Mouse (Mus musculus) heart, adult 2 months (tissue): ENCODE measurements at regions not wholly inside any gene's neighbourhood (a gene's known extent, or its start where the extent isn't known, plus 50 kb on each side); places are given as distances from the start of the nearest gene placed in this dataset.

ENCODE experiments used
- DNase-seq, 2 experiments: peaks; one replicate each; pipeline ENCODE4 v3.0.0; 2021
- H3K27ac ChIP-seq: fragments of 200-600 bp; 2 replicates; pipeline ENCODE4 v1.8.1; 2022
- H3K27me3 ChIP-seq: fragments of 200-500 bp; 2 replicates; pipeline ENCODE4 v1.6.1; 2012; ENCODE audit warnings: mild to moderate bottlenecking, low read length, inconsistent platforms, mixed read lengths; ENCODE audit not compliant: control insufficient read depth, insufficient read depth
- H3K36me3 ChIP-seq: fragments of 200-500 bp; 2 replicates; pipeline ENCODE4 v1.6.1; 2012; ENCODE audit warnings: low read length, inconsistent platforms; ENCODE audit not compliant: control insufficient read depth, insufficient read depth
- H3K4me1 ChIP-seq: fragments of 200-500 bp; 2 replicates; pipeline ENCODE4 v1.6.1; 2011; ENCODE audit warnings: low read length; ENCODE audit not compliant: control insufficient read depth, insufficient read depth
- H3K4me3 ChIP-seq: fragments of 200-600 bp; 2 replicates; pipeline ENCODE4 v1.8.1; 2022
- H3K79me2 ChIP-seq: fragments of 200-500 bp; replicated peaks from 2 replicates; pipeline ENCODE4 v1.6.1; 2012; ENCODE audit warnings: mild to moderate bottlenecking, inconsistent platforms, low read length, moderate library complexity, mixed read lengths; ENCODE audit not compliant: control insufficient read depth, insufficient read depth
- H3K9ac ChIP-seq: fragments of 200-500 bp; 2 replicates; pipeline ENCODE4 v1.6.1; 2012; ENCODE audit warnings: low read depth, mild to moderate bottlenecking, control low read depth, inconsistent platforms, low read length, mixed read lengths
- CTCF ChIP-seq: fragments of 200-600 bp; IDR thresholded peaks from 2 replicates; pipeline ENCODE4 v1.8.1; 2022; ENCODE audit warnings: antibody characterized with exemption, mild to moderate bottlenecking, moderate library complexity
- EP300 ChIP-seq: fragments of 200-500 bp; IDR thresholded peaks from 2 replicates; pipeline ENCODE4 v1.6.1; 2011; ENCODE audit warnings: low read depth, low read length, control low read depth; ENCODE audit not compliant: insufficient read depth
- POLR2A ChIP-seq: fragments of 200-500 bp; IDR thresholded peaks from 2 replicates; pipeline ENCODE4 v1.6.1; 2011; ENCODE audit warnings: mild to moderate bottlenecking, low read depth, low read length, control low read depth; ENCODE audit not compliant: insufficient read depth
- WGBS: fragments of 180-500 bp; shearing (Covaris S2); methylation state at CpG from one replicate; pipeline ENCODE4 v1.1.7; 2018; 5-methylcytosine and 5-hydroxymethylcytosine counted together
- intact Hi-C: fragments of 180-260 bp; cut with DNase I; formaldehyde crosslinking; loops from one replicate; pipeline ENCODE4 v1.15.1; 2025

GRCm38 (mm10) chr4:80442711-80443110, 391.2 kb upstream of the Tyrp1 start:
- Histone ChIP-seq H3K27me3 (no peaks in the 10 kb centered on the region), H3K4me3 (no peak overlapping the region), H3K4me1 (no peaks in the 10 kb centered on the region), H3K36me3 (no peaks in the 10 kb centered on the region), H3K9ac (no peak overlapping the region), H3K27ac (no peak overlapping the region), H3K79me2 (no peaks in the 10 kb centered on the region)
- no peak for TF ChIP-seq EP300
- no peak for TF ChIP-seq POLR2A
- no peak for TF ChIP-seq CTCF
- 76% methylated on average over 4 of the region's 4 CpGs for WGBS
- DNase-seq: no peak
- intact Hi-C loops: no loop called here

GRCm38 (mm10) chr4:80463615-80464014, 370.3 kb upstream of the Tyrp1 start:
- TF ChIP-seq POLR2A: no peak
- TF ChIP-seq EP300: no peak
- TF ChIP-seq CTCF: no peak
- Histone ChIP-seq H3K27ac (no peak overlapping the region), H3K79me2 (no peaks in the 10 kb centered on the region), H3K4me3 (no peak overlapping the region), H3K4me1 (no peaks in the 10 kb centered on the region), H3K36me3 (no peaks in the 10 kb centered on the region), H3K27me3 (no peaks in the 10 kb centered on the region), H3K9ac (no peak overlapping the region)
- no peak for DNase-seq
- intact Hi-C loops: no loop called here
- 68% methylated on average over 1 of the region's 1 CpGs for WGBS

GRCm38 (mm10) chr4:80475736-80476478, 358.0 kb upstream of the Tyrp1 start:
- no peak overlapping the region for H3K9ac ChIP-seq
- 80% methylated on average over 4 of the region's 4 CpGs for WGBS
- no peaks in the 10 kb centered on the region for H3K79me2 ChIP-seq
- no peak for DNase-seq
- no peaks in the 10 kb centered on the region for H3K36me3 ChIP-seq
- H3K4me1 ChIP-seq: no peaks in the 10 kb centered on the region
- no peaks in the 10 kb centered on the region for H3K27me3 ChIP-seq
- no peak overlapping the region for H3K4me3 ChIP-seq
- TF ChIP-seq POLR2A (no peak), CTCF (no peak), EP300 (no peak)
- intact Hi-C loops: no loop called here
- H3K27ac ChIP-seq: no peak overlapping the region

- no peak for TF ChIP-seq POLR2A
- TF ChIP-seq CTCF: no peak
- TF ChIP-seq EP300: no peak
- 46% methylated on average over 2 of the region's 2 CpGs for WGBS
- intact Hi-C loops: no loop called here
- DNase-seq: no peak
- no peak overlapping the region for H3K9ac ChIP-seq
- no peaks in the 10 kb centered on the region; the same call in 1 of the 2 replicates for H3K4me1 ChIP-seq
- H3K27ac ChIP-seq: no peak overlapping the region
- H3K4me3 ChIP-seq: no peak overlapping the region
- H3K79me2 ChIP-seq: no peaks in the 10 kb centered on the region
- no peaks in the 10 kb centered on the region for H3K36me3 ChIP-seq
- H3K27me3 ChIP-seq: no peaks in the 10 kb centered on the region
These were observed 318.8 kb upstream of the Tyrp1 start for GRCm38 (mm10) chr4:80515087-80515486.

- WGBS: 16% methylated on average over 12 of the region's 12 CpGs
- DNase-seq: no peak
- intact Hi-C loops: no loop called here
These were observed 316.2 kb upstream of the Tyrp1 start for GRCm38 (mm10) chr4:80517476-80518285.

GRCm38 (mm10) chr4:80518589-80518988, 315.3 kb upstream of the Tyrp1 start:
- no peak overlapping the region for H3K27ac ChIP-seq
- H3K4me1 ChIP-seq: no peaks in the 10 kb centered on the region; the same call in 1 of the 2 replicates
- no peaks in the 10 kb centered on the region for H3K79me2 ChIP-seq
- intact Hi-C loops: no loop called here
- no peaks in the 10 kb centered on the region for H3K36me3 ChIP-seq
- no peak overlapping the region for H3K4me3 ChIP-seq
- TF ChIP-seq EP300: no peak
- TF ChIP-seq POLR2A: no peak
- no peak for TF ChIP-seq CTCF
- H3K27me3 ChIP-seq: no peaks in the 10 kb centered on the region
- DNase-seq: no peak
- no peak overlapping the region for H3K9ac ChIP-seq

More at GRCm38 (mm10) chr4:80517476-80518285, 316.2 kb upstream of the Tyrp1 start:
- no peaks in the 10 kb centered on the region for H3K27me3 ChIP-seq
- no peak overlapping the region for H3K9ac ChIP-seq
- no peak overlapping the region for H3K4me3 ChIP-seq
- H3K79me2 ChIP-seq: no peaks in the 10 kb centered on the region
- TF ChIP-seq EP300 (no peak), CTCF (peak; percentile 71)
- H3K36me3 ChIP-seq: no peaks in the 10 kb centered on the region
- no peaks in the 10 kb centered on the region; the same call in 1 of the 2 replicates for H3K4me1 ChIP-seq
- no peak overlapping the region for H3K27ac ChIP-seq
